Mouse (Mus musculus): ENCODE data around the gene Nudt22.

DNA sequence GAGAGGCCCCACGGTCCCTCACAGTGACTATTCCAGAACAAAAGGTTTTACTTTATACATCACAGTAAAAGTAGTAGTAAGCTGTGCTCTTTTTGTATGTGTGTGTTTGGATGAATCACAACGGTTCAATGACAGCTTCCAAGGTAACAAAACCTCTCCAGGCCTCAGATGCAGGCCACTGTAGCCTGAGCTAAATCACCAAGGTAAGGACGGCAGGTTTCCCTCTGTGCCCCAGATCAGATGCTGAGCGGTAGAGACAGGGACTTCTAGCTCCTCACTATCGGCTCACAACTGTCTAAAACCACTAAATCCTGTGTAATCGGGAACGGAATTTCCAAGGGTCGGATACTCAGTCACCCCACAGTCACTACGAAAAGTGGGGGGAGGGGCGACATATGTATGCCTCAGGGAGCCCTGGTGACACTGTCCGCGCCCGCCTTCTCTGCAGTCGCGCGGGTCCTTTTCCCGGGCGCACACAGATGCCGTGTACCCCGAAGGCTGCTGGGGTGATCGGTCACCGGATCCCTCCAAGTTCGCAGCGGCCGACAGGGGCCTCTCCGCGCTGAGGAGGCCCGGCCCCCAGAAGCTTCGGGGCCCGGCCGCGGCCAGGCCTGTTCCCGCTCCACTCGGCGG lies 43.3 kb upstream of the Nudt22 start:
- TF ChIP-seq POLR2A (IDR thresholded peaks at IDR 0.05; ENCODE audit: insufficient read depth, low read depth, low read length): no peak
- TF ChIP-seq EP300 (IDR thresholded peaks at IDR 0.05; ENCODE audit: insufficient read depth, low read depth, low read length): no peak
- TF ChIP-seq CTCF (IDR thresholded peaks at IDR 0.05): no peak
